8 mouse cellular contexts compared by ENCODE assay signal in the genomic region with DNA sequence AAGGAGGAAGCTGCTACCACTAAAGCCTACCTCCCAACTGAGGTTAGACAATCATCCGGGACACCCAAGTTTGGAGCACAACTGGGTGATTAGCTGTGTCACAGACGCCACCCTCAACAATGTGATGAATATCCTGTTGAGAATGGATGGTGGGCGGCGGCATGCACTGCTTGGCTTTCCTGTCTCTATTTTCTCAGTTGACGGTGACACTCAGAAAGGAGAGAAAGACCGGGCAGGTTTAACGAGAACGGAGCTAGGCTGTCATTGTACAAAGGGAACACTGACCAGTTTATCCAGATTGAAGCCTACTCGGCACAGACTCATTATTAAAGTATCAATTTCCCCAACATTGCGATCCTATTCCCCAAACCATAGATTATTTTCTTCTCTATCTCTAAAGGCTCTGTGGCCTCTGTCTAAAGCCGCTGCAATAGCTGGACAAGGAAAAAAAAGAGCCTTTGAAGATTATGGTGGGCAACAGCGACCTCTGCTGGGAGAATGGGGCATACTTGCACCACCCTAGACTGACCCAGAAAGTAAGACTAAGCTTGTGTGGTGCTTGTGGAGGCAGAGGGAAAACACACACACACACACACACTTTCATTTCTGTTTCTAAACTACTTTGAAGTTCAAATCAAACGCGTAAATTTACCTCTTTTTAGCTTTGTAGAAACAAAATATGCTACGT. TPM values are rescaled to one million over a fixed set of nuclear protein-coding genes. Genes with fewer than 3 reads are reported as not detected.
DNase-seq lines count a peak whose midpoint lies in the region; ATAC-seq and TF ChIP-seq lines count a peak whose summit lies in the region.

No protein-coding gene starts in this region.

- no peak for TF ChIP-seq EP300 in lung, postnatal 0 days (IDR thresholded peaks at IDR 0.05)

- H3K9ac ChIP-seq in hindbrain, embryonic 11.5 days (ENCODE audit: low read depth, low read length) = no peak overlapping the region
- H3K9ac ChIP-seq in lung, postnatal 0 days (replicated peaks; ENCODE audit: low read depth) = no peak overlapping the region

- no peaks in the 10 kb centered on the region for H3K36me3 ChIP-seq in hindbrain, embryonic 11.5 days (ENCODE audit: control insufficient read depth, insufficient read depth, low read length)
- no peaks in the 10 kb centered on the region for H3K36me3 ChIP-seq in lung, postnatal 0 days (ENCODE audit: insufficient read depth, low read length)

- peak; percentile 67 for ATAC-seq in Patski
- peak; percentile 61; the same call in 1 of the 2 replicates for ATAC-seq in hindbrain, embryonic 11.5 days (ENCODE audit: low FRiP score)
- ATAC-seq in lung, postnatal 0 days = peak; percentile 79

- WGBS in hindbrain, embryonic 11.5 days = 43% methylated on average over 15 of the region's 15 CpGs
- WGBS in lung, postnatal 0 days = 40% methylated on average over 15 of the region's 15 CpGs

- POLR2A ChIA-PET in Patski (lab: Charles Lee) = no interaction called here

- H3K4me3 ChIP-seq in hindbrain, embryonic 11.5 days (ENCODE audit: low read depth, low read length) = no peak overlapping the region
- no peak overlapping the region for H3K4me3 ChIP-seq in lung, postnatal 0 days (ENCODE audit: low read depth, low read length)

- DNase-seq in Patski (ENCODE audit: low read depth, low spot score) = no peak
- DNase-seq in cerebellum, adult 9-11 months = peak; percentile 38
- peak; percentile 47 to 76 for DNase-seq in frontal cortex, postnatal 14 days (ENCODE audit: low spot score in 2 of 2)
- DNase-seq in hindbrain, embryonic 11.5 days (ENCODE audit: low spot score) = peak; percentile 90
- DNase-seq in layer of hippocampus, postnatal 10 days (ENCODE audit: low spot score in 2 of 2) = peak; percentile 87
- DNase-seq in lung, postnatal 0 days (ENCODE audit: low spot score) = peak; percentile 88
- peak; percentile 77 for DNase-seq in ovary, postnatal 36 days (ENCODE audit: low spot score)
- DNase-seq in urinary bladder, postnatal 10 days (ENCODE audit: low spot score) = peak; percentile 48

- peak; percentile 86 for TF ChIP-seq CTCF in Patski (IDR thresholded peaks at IDR 0.05)
- peak; percentile 91 for TF ChIP-seq CTCF in lung, postnatal 0 days (IDR thresholded peaks at IDR 0.05)

- H3K27me3 ChIP-seq in Patski = no peaks in the 10 kb centered on the region
- H3K27me3 ChIP-seq in hindbrain, embryonic 11.5 days (ENCODE audit: control insufficient read depth, insufficient read depth, low read length) = no peaks in the 10 kb centered on the region
- 0 out of 2 replicates have a peak, but pooled peaks cover 3% of the 10 kb centered on the region for H3K27me3 ChIP-seq in lung, postnatal 0 days (replicated peaks; ENCODE audit: insufficient read depth, low read length)

- H3K27ac ChIP-seq in hindbrain, embryonic 11.5 days (ENCODE audit: low read depth, low read length) = no peak overlapping the region
- H3K27ac ChIP-seq in lung, postnatal 0 days (ENCODE audit: low read length) = no peak overlapping the region

- in situ Hi-C loops in Patski (cut with MboI; ENCODE audit: low pct_unique_long_range_greater_than_20kb) = loop anchor here (5.0 kb wide), 2 partner anchors 230 to 490 kb away; a partner anchor contains a TSS

- no peaks in the 10 kb centered on the region for H3K9me3 ChIP-seq in hindbrain, embryonic 11.5 days (ENCODE audit: control insufficient read depth, low read length)
- no peaks in the 10 kb centered on the region for H3K9me3 ChIP-seq in lung, postnatal 0 days (ENCODE audit: low read length)

- CTCF ChIA-PET in Patski (lab: Charles Lee) = interaction anchor here (0.7 to 3.8 kb wide), 24 partner anchors 9 to 525 kb away, joined by 3 to 36 read pairs (median 3); no protein-coding TSS in a partner anchor

- H3K4me2 ChIP-seq in hindbrain, embryonic 11.5 days (replicated peaks; ENCODE audit: low read depth, low read length) = no peak overlapping the region
- 0 out of 2 replicates have a peak overlapping the region, but pooled peaks have one; percentile 5 for H3K4me2 ChIP-seq in lung, postnatal 0 days (replicated peaks; ENCODE audit: low read depth, low read length)

- H3K4me1 ChIP-seq in hindbrain, embryonic 11.5 days (replicated peaks; ENCODE audit: control insufficient read depth, insufficient read depth, low read length) = no peaks in the 10 kb centered on the region
- no peaks in the 10 kb centered on the region for H3K4me1 ChIP-seq in lung, postnatal 0 days (ENCODE audit: insufficient read depth, low read depth, low read length)

RNA-seq across cellular contexts. Expression of a gene that starts 29.0 kb away (rescaled TPM):
- polyA plus RNA-seq in Patski (2021) = not detected
- 3.1 and 3.3 TPM in 2 replicates for polyA plus RNA-seq in hindbrain, embryonic 11.5 days (2014; fragmentation: Nextera tagmentation; extraction: Ambion mirVana)
- total RNA-seq in layer of hippocampus, postnatal 10 days (2021) = under 1 TPM in 1 of 2 experiments, not detected in 1; 0.13 TPM
- polyA plus RNA-seq in lung, postnatal 0 days (2015; fragmentation: Nextera tagmentation; extraction: Ambion mirVana) = 19.3 and 19.4 TPM in 2 replicates
